Mouse (Mus musculus) C2C12 (cell line): ENCODE measurements at regions not wholly inside any gene's neighbourhood (a gene's known extent, or its start where the extent isn't known, plus 50 kb on each side); places are given as distances from the start of the nearest gene placed in this dataset.

Source experiments
- CTCF ChIP-seq: IDR thresholded peaks from one replicate; pipeline ENCODE4 v1.5.1; 2011; ENCODE audit not compliant: control insufficient read depth, insufficient read depth, insufficient read length
- FOSL1 ChIP-seq: IDR thresholded peaks from one replicate; pipeline ENCODE4 v1.8.0; 2011; ENCODE audit warnings: mild to moderate bottlenecking, low read length; ENCODE audit not compliant: poor library complexity, insufficient read depth, severe bottlenecking
- MAX ChIP-seq: IDR thresholded peaks from one replicate; pipeline ENCODE4 v1.6.1; 2011; ENCODE audit warnings: mild to moderate bottlenecking, control low read depth
- USF1 ChIP-seq: IDR thresholded peaks from one replicate; pipeline ENCODE4 v1.6.1; 2011; ENCODE audit warnings: low read depth, mild to moderate bottlenecking, control low read depth, moderate library complexity

DNA sequence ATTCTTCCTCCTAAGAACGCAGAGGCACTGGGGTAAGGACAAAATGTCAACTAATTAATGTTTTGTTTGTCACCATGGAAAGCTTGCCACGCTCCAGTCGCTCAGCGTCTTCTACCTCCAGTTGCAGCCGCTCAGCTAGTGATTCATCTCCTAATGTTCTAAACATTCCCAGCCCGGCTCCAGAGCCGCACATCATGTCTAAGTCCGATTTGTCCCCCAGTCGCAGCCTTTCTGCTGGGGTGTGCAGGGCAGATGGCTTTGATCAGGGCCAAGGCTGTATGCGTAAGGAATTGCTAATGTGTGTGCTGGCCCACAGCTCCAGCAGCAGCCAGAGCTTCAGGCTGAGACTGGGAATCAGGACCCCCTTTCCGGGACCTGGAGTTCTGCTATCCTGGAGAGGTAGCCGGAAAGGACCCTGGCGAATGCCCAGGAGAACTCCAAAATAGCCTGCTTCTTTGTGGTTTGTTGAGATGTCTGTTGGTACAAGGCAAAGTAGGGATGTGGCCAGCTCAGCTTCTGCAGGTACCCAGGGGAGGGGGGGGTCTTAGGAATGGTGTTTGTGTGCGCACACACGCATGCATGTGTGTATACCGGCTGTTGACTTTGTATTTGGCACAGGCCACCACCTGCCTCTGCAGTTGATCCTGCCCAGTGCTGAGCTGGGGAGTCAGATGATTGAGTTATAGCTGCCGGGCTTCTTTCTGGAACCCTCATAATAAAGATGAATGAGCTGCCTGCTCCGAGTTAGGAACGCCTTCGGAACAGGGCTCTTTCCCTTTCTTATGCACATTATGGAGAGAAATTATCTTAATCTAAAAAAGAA lies 143.0 kb upstream of the Kcng1 start:
- TF ChIP-seq CTCF (no peak), USF1 (no peak), FOSL1 (no peak), MAX (no peak)
